Mouse (Mus musculus) G1E (cell line): ENCODE data around the gene Olfr532.

Experiments
- CTCF ChIP-seq: IDR thresholded peaks from 2 replicates; pipeline ENCODE4 v1.5.1; 2012; ENCODE audit warnings: low read depth, low read length, inconsistent platforms, mixed read lengths
- GATA1 ChIP-seq: IDR thresholded peaks from 2 replicates; pipeline ENCODE4 v1.6.1; 2012; ENCODE audit warnings: borderline replicate concordance, low read length, inconsistent platforms, mixed read lengths
- GATA2 ChIP-seq: IDR thresholded peaks from 2 replicates; pipeline ENCODE4 v1.6.1; 2012; ENCODE audit warnings: low read depth, low read length, inconsistent platforms, borderline replicate concordance
- POLR2AphosphoS5 ChIP-seq: IDR thresholded peaks from 2 replicates; pipeline ENCODE4 v1.6.1; 2012; ENCODE audit warnings: low read depth, low read length, inconsistent platforms; ENCODE audit not compliant: insufficient replicate concordance
- TAL1 ChIP-seq: conservative IDR thresholded peaks from 2 replicates; pipeline ENCODE4 v1.6.1; 2012; ENCODE audit warnings: low read depth, low read length, inconsistent platforms, mixed read lengths

DNA sequence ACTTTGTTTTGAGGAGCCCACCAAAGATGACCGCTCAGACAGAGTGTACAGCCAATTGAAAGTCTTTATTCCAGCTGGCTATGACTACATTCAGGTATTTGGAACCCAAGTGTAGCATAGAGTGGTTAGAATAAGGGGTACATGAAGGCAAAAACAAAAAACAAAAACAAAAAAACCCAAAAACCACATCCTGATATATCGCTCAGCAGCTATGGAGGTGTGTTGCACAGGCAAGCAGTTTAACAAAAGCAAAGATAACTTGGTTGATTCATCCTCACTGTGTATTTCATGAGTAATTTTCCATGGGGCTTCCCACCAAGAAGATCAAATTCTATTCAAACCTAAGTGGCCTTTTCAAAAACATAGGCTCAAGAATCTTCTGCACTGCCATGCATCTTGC is 44.5 kb downstream of the Olfr532 start:
- no peak for TF ChIP-seq POLR2AphosphoS5
- TF ChIP-seq CTCF = no peak
- no peak for TF ChIP-seq GATA1
- no peak for TF ChIP-seq TAL1
- TF ChIP-seq GATA2 = no peak
